ENCODE assay signal across 17 mouse cellular contexts in the genomic region with DNA sequence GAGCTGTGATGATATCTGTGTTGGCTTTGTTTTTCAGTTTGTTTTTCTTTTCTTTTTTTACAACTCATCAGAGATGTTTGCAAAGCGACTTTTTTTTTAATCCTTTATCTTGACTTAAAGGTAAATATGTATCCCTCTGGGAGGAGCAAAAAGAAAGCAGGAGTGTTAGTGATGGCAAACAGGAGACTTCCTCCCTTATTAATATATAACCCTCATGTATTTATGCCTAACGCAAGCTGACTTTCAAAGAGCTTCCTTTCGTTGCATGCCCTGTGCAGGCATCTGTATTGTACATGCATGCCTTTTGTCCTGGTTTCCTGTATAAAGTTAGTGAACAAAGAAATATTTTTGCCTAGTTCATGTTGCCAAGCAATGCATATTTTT.
DNase-seq lines count a peak whose midpoint lies in the region; ATAC-seq lines count a peak whose summit lies in the region.
"Had no signal": no experiment of that assay in that cellular context is flagged by ENCODE, and none has a peak within 500 bp of the region (broad histone marks: within the 10 kb centered on the region; RNA-seq: fewer than 3 reads in every experiment).

No protein-coding gene starts in this region.

- no peak for ATAC-seq in liver, embryonic 13.5 days (ENCODE audit: low read depth)
- no peak for ATAC-seq in liver, embryonic 11.5 days (replicated peaks; ENCODE audit: low FRiP score)
- ATAC-seq in embryonic facial prominence, embryonic 13.5 days (ENCODE audit: insufficient number of reproducible peaks, insufficient read depth, low FRiP score, low TSS enrichment, low read depth): no peak
- ATAC-seq: forebrain, embryonic 16.5 days; hindbrain, embryonic 16.5 days had no signal

- DNase-seq in liver, embryonic 13.5 days: no peak
- DNase-seq in liver, embryonic 11.5 days (ENCODE audit: low spot score): no peak
- DNase-seq in CD4-positive, CD25-positive, alpha-beta regulatory T cell, adult 2 months (ENCODE audit: low read depth, low spot score): peak; percentile 14
- DNase-seq in naive thymus-derived CD4-positive, alpha-beta T cell, adult 2 months (ENCODE audit: low read depth): peak; percentile 30
- DNase-seq in spleen, postnatal 4 days (ENCODE audit: low spot score in 2 of 2): no peak
- DNase-seq in adrenal gland, adult 2 months: no peak
- DNase-seq in Muller cell, postnatal 12 days (ENCODE audit: inconsistent ontology term): no peak
- DNase-seq: cerebellum, adult 9-11 months; heart, adult 11 months; kidney, postnatal 25 days had no signal

- peak overlapping the region; percentile 35; the same call in 1 of the 2 replicates for H3K4me2 ChIP-seq in liver, embryonic 13.5 days
- H3K4me2 ChIP-seq in liver, embryonic 11.5 days: no peak overlapping the region
- no peak overlapping the region for H3K4me2 ChIP-seq in embryonic facial prominence, embryonic 13.5 days
- H3K4me2 ChIP-seq: midbrain, embryonic 12.5 days had no signal

- H3K27me3 ChIP-seq in liver, embryonic 13.5 days: no peaks in the 10 kb centered on the region
- H3K27me3 ChIP-seq in liver, embryonic 11.5 days (replicated peaks; ENCODE audit: control insufficient read depth, insufficient read depth, low read length): no peaks in the 10 kb centered on the region
- no peaks in the 10 kb centered on the region for H3K27me3 ChIP-seq in embryonic facial prominence, embryonic 13.5 days
- H3K27me3 ChIP-seq: intestine, embryonic 15.5 days; midbrain, embryonic 12.5 days had no signal

- H3K36me3 ChIP-seq in liver, embryonic 13.5 days: no peaks in the 10 kb centered on the region
- H3K36me3 ChIP-seq in liver, embryonic 11.5 days (ENCODE audit: control insufficient read depth, insufficient read depth, low read length): no peaks in the 10 kb centered on the region
- H3K36me3 ChIP-seq in embryonic facial prominence, embryonic 13.5 days: peaks cover 10% of the 10 kb centered on the region; the same call in 1 of the 2 replicates
- H3K36me3 ChIP-seq: hindbrain, embryonic 10.5 days; intestine, embryonic 15.5 days; midbrain, embryonic 12.5 days had no signal

- H3K4me1 ChIP-seq in liver, embryonic 13.5 days (replicated peaks): no peaks in the 10 kb centered on the region
- H3K4me1 ChIP-seq in liver, embryonic 11.5 days (replicated peaks; ENCODE audit: control insufficient read depth, insufficient read depth, low read length): 0 out of 2 replicates have a peak, but pooled peaks cover 3% of the 10 kb centered on the region
- H3K4me1 ChIP-seq in embryonic facial prominence, embryonic 13.5 days: peaks cover 11% of the 10 kb centered on the region
- H3K4me1 ChIP-seq: intestine, embryonic 15.5 days had no signal

- no peak overlapping the region for H3K9ac ChIP-seq in liver, embryonic 13.5 days
- H3K9ac ChIP-seq in liver, embryonic 11.5 days (ENCODE audit: low read depth, low read length): no peak overlapping the region
- no peak overlapping the region for H3K9ac ChIP-seq in embryonic facial prominence, embryonic 13.5 days
- H3K9ac ChIP-seq: midbrain, embryonic 12.5 days had no signal

- no peak overlapping the region for H3K27ac ChIP-seq in liver, embryonic 13.5 days
- H3K27ac ChIP-seq in liver, embryonic 11.5 days (ENCODE audit: low read depth, low read length): no peak overlapping the region
- peak overlapping the region; percentile 82; the same call in 1 of the 2 replicates for H3K27ac ChIP-seq in embryonic facial prominence, embryonic 13.5 days
- H3K27ac ChIP-seq: hindbrain, embryonic 10.5 days; intestine, embryonic 15.5 days; layer of hippocampus, adult 2 months; midbrain, embryonic 12.5 days had no signal

- H3K9me3 ChIP-seq in liver, embryonic 13.5 days (replicated peaks): no peaks in the 10 kb centered on the region
- H3K9me3 ChIP-seq in liver, embryonic 11.5 days (ENCODE audit: control insufficient read depth, low read length): no peaks in the 10 kb centered on the region
- no peaks in the 10 kb centered on the region for H3K9me3 ChIP-seq in embryonic facial prominence, embryonic 13.5 days
- H3K9me3 ChIP-seq: hindbrain, embryonic 10.5 days; intestine, embryonic 15.5 days; midbrain, embryonic 12.5 days had no signal

- WGBS in liver, embryonic 13.5 days (ENCODE audit: insufficient replicate concordance): 59% methylated on average over 3 of the region's 3 CpGs
- 72% methylated on average over 3 of the region's 3 CpGs for WGBS in liver, embryonic 11.5 days
- 60% methylated on average over 3 of the region's 3 CpGs for WGBS in embryonic facial prominence, embryonic 13.5 days

- no peak overlapping the region for H3K4me3 ChIP-seq in liver, embryonic 13.5 days (replicated peaks)
- H3K4me3 ChIP-seq in liver, embryonic 11.5 days (ENCODE audit: low read depth, low read length): no peak overlapping the region
- H3K4me3 ChIP-seq in embryonic facial prominence, embryonic 13.5 days: no peak overlapping the region
- H3K4me3 ChIP-seq: hindbrain, embryonic 10.5 days; layer of hippocampus, adult 2 months; midbrain, embryonic 12.5 days had no signal

Comparison
In these comparisons a context has a peak if more than half of its experiments do, and no peak if none do; other contexts are left out.
1. DNase-seq: peak in CD4-positive, CD25-positive, alpha-beta regulatory T cell, adult 2 months (single experiment) and naive thymus-derived CD4-positive, alpha-beta T cell, adult 2 months (single experiment); none in liver, embryonic 13.5 days (single experiment), liver, embryonic 11.5 days (single experiment), spleen, postnatal 4 days (0 of 2), adrenal gland, adult 2 months (single experiment) and Muller cell, postnatal 12 days (single experiment).